Mouse (Mus musculus) CH12.LX (cell line): ENCODE data around the gene Mob1a. TPM values are rescaled to one million over a fixed set of nuclear protein-coding genes. Genes with fewer than 3 reads are reported as not detected.
A peak's percentile ranks its signal among the peaks of the same experiment; 100 is the strongest.

Source experiments
- DNase-seq: peaks from one replicate; pipeline ENCODE4 v3.0.0-alpha.2; 2013; ENCODE audit errors: extremely low read depth
- H3K27ac ChIP-seq: 2 replicates; pipeline ENCODE4 v1.5.1; 2012; ENCODE audit warnings: low read depth, mild to moderate bottlenecking, control low read depth, moderate library complexity; ENCODE audit not compliant: insufficient read depth
- H3K27me3 ChIP-seq: replicated peaks from 2 replicates; pipeline ENCODE3; 2012; ENCODE audit warnings: inconsistent platforms
- H3K36me3 ChIP-seq, 2 experiments: replicated peaks in 1 of 2; 2 replicates each; pipeline versions ENCODE3 to v1.6.1; 2012; ENCODE audit warnings: inconsistent platforms in 1 of 2, low read length in 1 of 2, mild to moderate bottlenecking in 1 of 2, mixed read lengths in 1 of 2, moderate library complexity in 1 of 2; ENCODE audit not compliant: control insufficient read depth in 1 of 2, insufficient read depth in 1 of 2
- H3K4me1 ChIP-seq, 2 experiments: 2 replicates each; pipeline ENCODE4 v1.6.1; 2012; ENCODE audit warnings: inconsistent platforms in 1 of 2, moderate library complexity in 1 of 2; ENCODE audit not compliant: insufficient read depth in 2 of 2, control insufficient read depth in 1 of 2
- H3K4me2 ChIP-seq: 2 replicates; pipeline ENCODE4 v1.6.1; 2012; ENCODE audit warnings: low read depth, mild to moderate bottlenecking, control low read depth; ENCODE audit not compliant: poor library complexity, insufficient read depth, severe bottlenecking
- H3K4me3 ChIP-seq, 3 experiments: fragments of 150-350 bp in 1 of 3; sonication (generic) in 1 of 3; replicated peaks in 1 of 3; 2 replicates each; pipeline versions ENCODE3 to v1.5.1; 2011 to 2012; ENCODE audit warnings: low read depth in 2 of 3, low read length in 2 of 3, mild to moderate bottlenecking in 2 of 3, moderate library complexity in 2 of 3, control low read depth in 1 of 3, improper control_type of control experiment in 1 of 3, inconsistent platforms in 1 of 3, mixed read lengths in 1 of 3; ENCODE audit not compliant: poor library complexity in 1 of 3
- H3K79me2 ChIP-seq: replicated peaks from 2 replicates; pipeline ENCODE4 v1.6.1; 2012; ENCODE audit warnings: mild to moderate bottlenecking, moderate library complexity; ENCODE audit not compliant: control insufficient read depth, poor library complexity, insufficient read depth, severe bottlenecking; ENCODE audit errors: extremely low read depth
- H3K9ac ChIP-seq: 2 replicates; pipeline ENCODE4 v1.6.1; 2012; ENCODE audit warnings: low read depth, mild to moderate bottlenecking, control low read depth, moderate library complexity; ENCODE audit not compliant: insufficient read depth
- H3K9me3 ChIP-seq: replicated peaks from 2 replicates; pipeline ENCODE3; 2012; ENCODE audit warnings: low read length, inconsistent platforms, mixed read lengths
- CHD2 ChIP-seq: IDR thresholded peaks from 2 replicates; pipeline ENCODE4 v1.6.1; 2011; ENCODE audit warnings: low read length, improper control_type of control experiment
- CTCF ChIP-seq, 2 experiments: IDR thresholded peaks in 1 of 2; conservative IDR thresholded peaks in 1 of 2; 2 replicates each; pipeline ENCODE4 v1.5.1; 2011 to 2012; ENCODE audit warnings: low read depth in 2 of 2, low read length in 2 of 2, improper control_type of control experiment in 1 of 2, inconsistent platforms in 1 of 2, mild to moderate bottlenecking in 1 of 2, moderate library complexity in 1 of 2
- ETS1 ChIP-seq: conservative IDR thresholded peaks from 2 replicates; pipeline ENCODE4 v1.6.1; 2012; ENCODE audit warnings: low read depth, mild to moderate bottlenecking, inconsistent platforms, low read length, improper control_type of control experiment, moderate library complexity
- GABPA ChIP-seq: IDR thresholded peaks from 2 replicates; pipeline ENCODE4 v1.6.1; 2012; ENCODE audit warnings: low read depth, low read length, improper control_type of control experiment, inconsistent platforms; ENCODE audit not compliant: insufficient replicate concordance
- JUN ChIP-seq: IDR thresholded peaks from 2 replicates; pipeline ENCODE4 v1.6.1; 2011; ENCODE audit warnings: low read depth, mild to moderate bottlenecking, low read length, improper control_type of control experiment, moderate library complexity; ENCODE audit not compliant: insufficient read depth
- JUND ChIP-seq: conservative IDR thresholded peaks from 2 replicates; pipeline ENCODE4 v1.6.1; 2011; ENCODE audit warnings: low read depth, low read length, improper control_type of control experiment
- KAT2A ChIP-seq: IDR thresholded peaks from 2 replicates; pipeline ENCODE4 v1.6.1; 2012; ENCODE audit warnings: low read length, improper control_type of control experiment, inconsistent platforms; ENCODE audit not compliant: insufficient replicate concordance
- MAFK ChIP-seq: IDR thresholded peaks from 2 replicates; pipeline ENCODE4 v1.6.1; 2011; ENCODE audit warnings: low read length, improper control_type of control experiment; ENCODE audit not compliant: insufficient replicate concordance
- MEF2A ChIP-seq: IDR thresholded peaks from 2 replicates; pipeline ENCODE4 v1.6.1; 2014; ENCODE audit warnings: low read depth, mild to moderate bottlenecking, inconsistent platforms, low read length, improper control_type of control experiment, borderline replicate concordance
- MXI1 ChIP-seq: IDR thresholded peaks from 2 replicates; pipeline ENCODE4 v1.6.1; 2011; ENCODE audit warnings: mild to moderate bottlenecking, low read depth, low read length, improper control_type of control experiment
- NELFE ChIP-seq: IDR thresholded peaks from 2 replicates; pipeline ENCODE4 v1.6.1; 2011; ENCODE audit warnings: low read depth, low read length, improper control_type of control experiment
- NRF1 ChIP-seq: IDR thresholded peaks from 2 replicates; pipeline ENCODE4 v1.6.1; 2014; ENCODE audit warnings: low read depth, mild to moderate bottlenecking, inconsistent platforms, low read length, improper control_type of control experiment, moderate library complexity
- PAX5 ChIP-seq: IDR thresholded peaks from 2 replicates; pipeline ENCODE4 v1.6.1; 2012; ENCODE audit warnings: low read length, inconsistent platforms, mixed read lengths
- POLR2A ChIP-seq: IDR thresholded peaks from 2 replicates; pipeline ENCODE4 v1.6.1; 2011; ENCODE audit warnings: low read depth, mild to moderate bottlenecking, improper control_type of control experiment, low read length
- RAD21 ChIP-seq: IDR thresholded peaks from 2 replicates; pipeline ENCODE4 v1.6.1; 2011; ENCODE audit warnings: low read depth, mild to moderate bottlenecking, low read length, improper control_type of control experiment, moderate library complexity
- RCOR1 ChIP-seq: conservative IDR thresholded peaks from 2 replicates; pipeline ENCODE4 v1.6.1; 2012; ENCODE audit warnings: low read depth, mild to moderate bottlenecking, inconsistent platforms, low read length, improper control_type of control experiment
- SIN3A ChIP-seq: IDR thresholded peaks from 2 replicates; pipeline ENCODE4 v1.6.1; 2012; ENCODE audit warnings: low read length, improper control_type of control experiment, inconsistent platforms
- SMC3 ChIP-seq: IDR thresholded peaks from 2 replicates; pipeline ENCODE4 v1.6.1; 2011; ENCODE audit warnings: low read depth, low read length, improper control_type of control experiment
- TBP ChIP-seq: conservative IDR thresholded peaks from 2 replicates; pipeline ENCODE4 v1.6.1; 2011; ENCODE audit warnings: low read depth, low read length, improper control_type of control experiment
- USF1 ChIP-seq: IDR thresholded peaks from 2 replicates; pipeline ENCODE4 v1.6.1; 2014; ENCODE audit warnings: low read depth, mild to moderate bottlenecking, inconsistent platforms, low read length, improper control_type of control experiment
- USF2 ChIP-seq: conservative IDR thresholded peaks from 2 replicates; pipeline ENCODE4 v1.6.1; 2011; ENCODE audit warnings: low read depth, low read length, improper control_type of control experiment
- ZC3H11A ChIP-seq: IDR thresholded peaks from 2 replicates; pipeline ENCODE4 v1.6.1; 2012; ENCODE audit warnings: low read depth, mild to moderate bottlenecking, inconsistent platforms, low read length, improper control_type of control experiment
- dilution Hi-C: fragments of 300-500 bp; cut with MboI; formaldehyde crosslinking; loops from 2 replicates; pipeline ENCODE4 v1.14.3; 2020; ENCODE audit warnings: low sequenced_read_pairs; ENCODE audit not compliant: extremely low pct_unique_long_range_greater_than_20kb, extremely low pct_ligation_motif_present
- in situ Hi-C: fragments of 300-500 bp; cut with MboI; formaldehyde crosslinking; loops from 3 replicates; pipeline ENCODE4 v1.14.3; 2019; ENCODE audit warnings: low sequenced_read_pairs, low pct_ligation_motif_present, low pct_unique_long_range_greater_than_20kb, mixed read lengths
- polyA plus RNA-seq: library from polyadenylated mRNA; unstranded; fragments of >175 nt; gene quantifications from 2 replicates; pipeline ENCODE4 v1.2.1, GENCODE M21; 2012; ENCODE audit warnings: low read depth; ENCODE audit not compliant: insufficient read length
- total RNA-seq, 2 experiments: library from RNA; depleted of rRNA; stranded (reverse); fragments of 300-350 nt in 1 of 2; fragments of >200 nt in 1 of 2; gene quantifications; 2 replicates each; pipeline ENCODE4 v1.2.3; 2012 to 2014

The Mob1a gene
- total and polyA plus RNA-seq, 3 experiments: 82.6 to 182 (median 99.8) TPM

DNA sequence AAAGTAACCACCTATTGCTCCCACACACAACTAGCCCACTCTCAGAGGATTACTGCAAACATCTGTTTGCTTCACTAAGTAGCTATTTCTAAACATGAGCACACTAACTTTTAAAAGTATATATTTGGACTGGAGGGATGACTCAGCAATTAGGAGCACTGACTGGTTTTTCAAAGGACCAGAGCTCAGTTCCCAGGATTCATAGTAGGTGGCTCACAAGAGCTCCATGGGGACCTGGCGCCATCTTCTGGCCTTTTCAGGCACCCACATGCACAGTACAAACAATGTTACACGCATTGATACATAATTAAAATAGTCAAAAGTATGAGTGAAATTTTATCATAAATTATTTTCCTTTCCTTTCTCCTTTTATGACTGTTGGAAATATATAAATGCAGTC lies 46.9 kb upstream of the Mob1a start:
- Histone ChIP-seq H3K4me1 (peaks cover under 1 to 8% of the 10 kb centered on the region in 2 experiments), H3K27me3 (peaks cover 24% of the 10 kb centered on the region), H3K4me2 (no peak overlapping the region), H3K9ac (no peak overlapping the region), H3K79me2 (no peaks in the 10 kb centered on the region), H3K36me3 (no peaks in the 10 kb centered on the region)
- dilution Hi-C loops: no loop called here
- peak; percentile 49 for DNase-seq
- peak; percentile 80 for TF ChIP-seq RAD21
- TF ChIP-seq MEF2A: no peak
- TF ChIP-seq KAT2A: no peak
- no peak for TF ChIP-seq RCOR1
- TF ChIP-seq CTCF (conservative IDR thresholded peaks at IDR 0.05 in 1 of 2, IDR thresholded peaks at IDR 0.05 in 1 of 2; ENCODE audit: low read depth in 2 of 2, low read length in 2 of 2): peak; percentile 42 to 80; a peak in 3 of 4 replicates
- TF ChIP-seq JUND: no peak
- TF ChIP-seq MAFK: peak; percentile 67; the same call in 1 of the 2 replicates
- TF ChIP-seq GABPA: no peak
- peak; percentile 68 for TF ChIP-seq SMC3
- no peak for TF ChIP-seq USF1
- no peak for TF ChIP-seq USF2
- TF ChIP-seq, all 38 proteins: peak for 4
- Histone ChIP-seq H3K27ac (no peak overlapping the region), H3K9me3 (peaks cover 9% of the 10 kb centered on the region), H3K4me3 (no peak overlapping the region)
- in situ Hi-C loops: loop anchor here (5.0 to 25.0 kb wide), 2 partner anchors 42 to 292 kb away; no protein-coding TSS in a partner anchor

DNA sequence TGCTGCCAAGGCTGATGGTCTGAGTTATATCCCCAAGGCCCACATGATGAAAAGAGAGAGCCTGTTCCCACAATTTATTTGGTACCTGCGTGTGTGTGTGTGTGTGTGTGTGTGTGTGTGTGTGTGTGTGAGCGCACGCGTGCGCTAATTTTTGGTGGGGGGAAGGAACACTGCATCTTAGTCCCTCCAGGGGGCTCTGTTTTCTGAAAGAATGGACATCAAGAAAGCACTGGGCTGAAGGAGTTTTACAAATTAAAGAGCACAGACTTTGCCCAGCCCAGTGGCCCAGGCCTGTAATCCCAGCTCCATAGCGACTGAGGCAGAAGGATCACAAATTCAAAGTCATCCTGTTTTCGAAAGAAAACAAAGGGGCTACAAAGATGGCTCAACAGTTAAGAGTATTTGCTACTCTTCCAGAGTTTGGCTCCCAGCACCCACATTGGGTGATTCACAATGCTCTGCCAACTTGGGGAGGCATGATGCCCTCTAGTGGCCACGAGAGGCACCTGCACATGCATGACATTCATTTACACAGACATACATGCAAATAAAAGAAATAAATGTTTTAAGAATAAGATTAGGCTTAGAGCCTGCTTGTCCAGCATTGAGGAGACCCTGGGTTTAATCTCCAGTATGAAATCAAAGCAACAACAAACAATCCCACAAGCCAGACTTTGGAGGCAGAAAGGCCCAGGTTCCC lies 45.4 kb upstream of the Mob1a start:
- dilution Hi-C loops: no loop called here
- DNase-seq: peak; percentile 38

More for the DNA sequence above, 45.4 kb upstream of the Mob1a start:
- Histone ChIP-seq H3K9ac (no peak overlapping the region), H3K4me3 (no peak overlapping the region), H3K79me2 (no peaks in the 10 kb centered on the region), H3K27ac (no peak overlapping the region), H3K4me2 (no peak overlapping the region), H3K9me3 (peaks cover 9% of the 10 kb centered on the region), H3K27me3 (peaks cover 32% of the 10 kb centered on the region), H3K36me3 (no peaks in the 10 kb centered on the region), H3K4me1 (peaks cover 0 to 8% of the 10 kb centered on the region in 2 experiments; a peak in 2 of 4 replicates)
- TF ChIP-seq NELFE: no peak
- no peak for TF ChIP-seq MEF2A
- TF ChIP-seq CTCF (conservative IDR thresholded peaks at IDR 0.05 in 1 of 2, IDR thresholded peaks at IDR 0.05 in 1 of 2; ENCODE audit: low read depth in 2 of 2, low read length in 2 of 2): peak; percentile 68 to 70
- no peak for TF ChIP-seq CHD2
- no peak for TF ChIP-seq MAFK
- TF ChIP-seq SMC3: peak; percentile 48
- TF ChIP-seq KAT2A: no peak
- TF ChIP-seq RCOR1: no peak
- TF ChIP-seq NRF1: no peak
- TF ChIP-seq PAX5: no peak
- TF ChIP-seq TBP: no peak
- no peak for TF ChIP-seq ZC3H11A
- no peak for TF ChIP-seq POLR2A
- no peak for TF ChIP-seq USF1
- TF ChIP-seq ETS1: no peak
- TF ChIP-seq SIN3A: no peak
- peak; percentile 45 for TF ChIP-seq RAD21
- TF ChIP-seq JUN: no peak
- TF ChIP-seq MXI1: no peak
- in situ Hi-C loops: loop anchor here (25.0 kb wide), 1 partner anchor 293 kb away; no protein-coding TSS in a partner anchor
